Comparison of ENCODE assay signal across 24 mouse cellular contexts in genomic region chr12:3291849-3292248, GRCm38 (mm10). TPM values are rescaled to one million over a fixed set of nuclear protein-coding genes. Genes with fewer than 3 reads are reported as not detected.
DNase-seq lines count a peak whose midpoint lies in the region; ATAC-seq lines count a peak whose summit lies in the region.
"Had no signal": no experiment of that assay in that cellular context is flagged by ENCODE, and none has a peak within 500 bp of the region (broad histone marks: within the 10 kb centered on the region; RNA-seq: fewer than 3 reads in every experiment).

No protein-coding gene starts in this region.

- no peaks in the 10 kb centered on the region; the same call in 1 of the 2 replicates for H3K4me1 ChIP-seq in heart, embryonic 10.5 days
- peaks cover 90% of the 10 kb centered on the region for H3K4me1 ChIP-seq in liver, embryonic 15.5 days (replicated peaks)
- H3K4me1 ChIP-seq in midbrain, embryonic 15.5 days: no peaks in the 10 kb centered on the region
- no peaks in the 10 kb centered on the region; the same call in 1 of the 2 replicates for H3K4me1 ChIP-seq in neural tube, embryonic 15.5 days
- H3K4me1 ChIP-seq: hindbrain, embryonic 12.5 days; intestine, embryonic 15.5 days; limb, embryonic 10.5 days; limb, embryonic 15.5 days; lung, embryonic 15.5 days; midbrain, embryonic 12.5 days; neural tube, embryonic 13.5 days had no signal

- H3K27me3 ChIP-seq in heart, embryonic 10.5 days (ENCODE audit: insufficient read depth, poor library complexity, severe bottlenecking): no peaks in the 10 kb centered on the region
- no peaks in the 10 kb centered on the region for H3K27me3 ChIP-seq in liver, embryonic 15.5 days
- H3K27me3 ChIP-seq in midbrain, embryonic 15.5 days (replicated peaks): no peaks in the 10 kb centered on the region
- no peaks in the 10 kb centered on the region for H3K27me3 ChIP-seq in neural tube, embryonic 15.5 days (replicated peaks)
- H3K27me3 ChIP-seq: hindbrain, embryonic 12.5 days; intestine, embryonic 15.5 days; limb, embryonic 15.5 days; lung, embryonic 15.5 days; midbrain, embryonic 12.5 days; neural tube, embryonic 13.5 days had no signal

- peaks cover 16% of the 10 kb centered on the region for H3K36me3 ChIP-seq in heart, embryonic 10.5 days
- H3K36me3 ChIP-seq in liver, embryonic 15.5 days (replicated peaks): peaks cover 10% of the 10 kb centered on the region; the same call in 1 of the 2 replicates
- no peaks in the 10 kb centered on the region for H3K36me3 ChIP-seq in midbrain, embryonic 15.5 days (replicated peaks)
- peaks cover 11% of the 10 kb centered on the region for H3K36me3 ChIP-seq in neural tube, embryonic 15.5 days
- H3K36me3 ChIP-seq: intestine, embryonic 15.5 days had no signal

- no peaks in the 10 kb centered on the region for H3K9me3 ChIP-seq in heart, embryonic 10.5 days
- H3K9me3 ChIP-seq in liver, embryonic 15.5 days (replicated peaks): no peaks in the 10 kb centered on the region
- no peaks in the 10 kb centered on the region for H3K9me3 ChIP-seq in midbrain, embryonic 15.5 days
- H3K9me3 ChIP-seq in neural tube, embryonic 15.5 days (replicated peaks): no peaks in the 10 kb centered on the region
- H3K9me3 ChIP-seq: intestine, embryonic 15.5 days; limb, embryonic 10.5 days; limb, embryonic 15.5 days; lung, embryonic 15.5 days had no signal

- H3K27ac ChIP-seq in heart, embryonic 10.5 days: no peak overlapping the region
- peak overlapping the region; percentile 66 for H3K27ac ChIP-seq in liver, embryonic 15.5 days (replicated peaks)
- H3K27ac ChIP-seq in midbrain, embryonic 15.5 days: no peak overlapping the region
- H3K27ac ChIP-seq in neural tube, embryonic 15.5 days (replicated peaks): no peak overlapping the region
- H3K27ac ChIP-seq: hindbrain, embryonic 12.5 days; hindbrain, postnatal 0 days; intestine, embryonic 15.5 days; kidney, postnatal 0 days; limb, embryonic 10.5 days; limb, embryonic 15.5 days; lung, embryonic 15.5 days; midbrain, embryonic 12.5 days; neural tube, embryonic 13.5 days had no signal

- H3K4me2 ChIP-seq in liver, embryonic 15.5 days: peak overlapping the region; percentile 14
- H3K4me2 ChIP-seq in midbrain, embryonic 15.5 days: no peak overlapping the region
- no peak overlapping the region for H3K4me2 ChIP-seq in neural tube, embryonic 15.5 days
- H3K4me2 ChIP-seq: hindbrain, embryonic 12.5 days; intestine, embryonic 15.5 days; limb, embryonic 15.5 days; lung, embryonic 15.5 days; midbrain, embryonic 12.5 days; neural tube, embryonic 13.5 days had no signal

- DNase-seq in heart, adult 11 months: peak; percentile 60
- DNase-seq in heart, embryonic 10.5 days (ENCODE audit: low spot score): no peak
- DNase-seq in liver: peak; percentile 72
- DNase-seq in layer of hippocampus, adult 8-10 months (ENCODE audit: low spot score in 2 of 2): no peak
- DNase-seq: cerebellum, adult 2 months; cerebellum, postnatal 25 days; forebrain, postnatal 0 days; heart, postnatal 36 days; kidney, adult 2 months; kidney, postnatal 4 days; layer of hippocampus, adult 9-11 months; thymus, postnatal 4 days had no signal

- 88% methylated on average over 1 of the region's 1 CpGs for WGBS in heart, embryonic 10.5 days
- 65% methylated on average over 1 of the region's 1 CpGs for WGBS in liver, embryonic 15.5 days (ENCODE audit: insufficient replicate concordance)
- 94% methylated on average over 1 of the region's 1 CpGs for WGBS in midbrain, embryonic 15.5 days
- WGBS in neural tube, embryonic 15.5 days: 98% methylated on average over 1 of the region's 1 CpGs

- no peak overlapping the region for H3K9ac ChIP-seq in liver, embryonic 15.5 days
- no peak overlapping the region for H3K9ac ChIP-seq in midbrain, embryonic 15.5 days
- no peak overlapping the region for H3K9ac ChIP-seq in neural tube, embryonic 15.5 days (replicated peaks)
- H3K9ac ChIP-seq: forebrain, postnatal 0 days; hindbrain, embryonic 12.5 days; intestine, embryonic 15.5 days; limb, embryonic 15.5 days; lung, embryonic 15.5 days; midbrain, embryonic 12.5 days; neural tube, embryonic 13.5 days had no signal

- H3K4me3 ChIP-seq in heart, embryonic 10.5 days: no peak overlapping the region
- H3K4me3 ChIP-seq in liver, embryonic 15.5 days (replicated peaks): no peak overlapping the region
- no peak overlapping the region for H3K4me3 ChIP-seq in midbrain, embryonic 15.5 days
- H3K4me3 ChIP-seq in neural tube, embryonic 15.5 days (replicated peaks): no peak overlapping the region
- H3K4me3 ChIP-seq: hindbrain, embryonic 12.5 days; intestine, embryonic 15.5 days; limb, embryonic 10.5 days; limb, embryonic 15.5 days; lung, embryonic 15.5 days; midbrain, embryonic 12.5 days; neural tube, embryonic 13.5 days had no signal

- peak; percentile 30; the same call in 1 of the 2 replicates for ATAC-seq in liver, embryonic 15.5 days (ENCODE audit: insufficient read depth)
- ATAC-seq in midbrain, embryonic 15.5 days (replicated peaks): no peak
- ATAC-seq in neural tube, embryonic 15.5 days (ENCODE audit: low FRiP score): no peak
- ATAC-seq: forebrain, postnatal 0 days; hindbrain, postnatal 0 days; intestine, embryonic 15.5 days had no signal

RNA-seq across cellular contexts. Expression of gene Rab10, which starts 17.9 kb away (rescaled TPM):
- 72.3 and 87.7 TPM in 2 replicates for polyA plus RNA-seq in heart, embryonic 10.5 days (2016; fragmentation: Nextera tagmentation; extraction: Ambion mirVana)
- 45.3 and 45.7 TPM in 2 replicates for polyA plus RNA-seq in liver, embryonic 15.5 days (2015; fragmentation: Nextera tagmentation; extraction: Ambion mirVana)
- 145 and 148 TPM in 2 replicates for polyA plus RNA-seq in midbrain, embryonic 15.5 days (2015; fragmentation: Nextera tagmentation; extraction: Ambion mirVana)
- polyA plus RNA-seq in neural tube, embryonic 15.5 days (2015; fragmentation: Nextera tagmentation; extraction: Ambion mirVana): 135 and 148 TPM in 2 replicates
- 100 to 1,000 TPM; 138 to 152 (median 145) TPM for total RNA-seq in layer of hippocampus, adult 8-10 months (2022)

Comparison
In these comparisons a context has a peak if more than half of its experiments do, and no peak if none do; other contexts are left out.
1. DNase-seq: peak in heart, adult 11 months (single experiment) and liver (single experiment); none in heart, embryonic 10.5 days (single experiment) and layer of hippocampus, adult 8-10 months (0 of 2).